Mouse (Mus musculus) thymus, postnatal 14 days (tissue): ENCODE data around the gene Dgki.

ENCODE experiments used
- DNase-seq: peaks from one replicate; pipeline ENCODE4 v3.0.0; 2021

The Dgki gene

DNA sequence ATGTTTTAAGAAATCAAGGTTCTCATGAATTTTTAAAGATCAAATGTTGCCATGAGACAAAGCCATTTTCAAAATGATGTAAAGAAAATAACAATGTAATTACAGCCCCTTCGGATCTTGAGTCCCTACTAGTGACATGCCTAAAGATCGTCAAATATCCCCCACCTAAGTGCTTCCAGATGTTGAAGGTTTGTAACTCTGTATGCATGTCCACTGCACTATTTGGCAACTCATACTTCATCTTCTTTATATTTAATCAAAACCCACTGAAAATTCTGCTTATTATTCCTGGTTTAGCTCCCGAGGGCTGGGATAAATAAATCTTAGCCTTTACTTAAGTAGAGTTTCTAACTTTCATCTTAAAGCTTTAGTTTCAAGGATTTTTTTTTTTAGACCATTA is 458.3 kb downstream of the Dgki start:
- no peak for DNase-seq

DNA sequence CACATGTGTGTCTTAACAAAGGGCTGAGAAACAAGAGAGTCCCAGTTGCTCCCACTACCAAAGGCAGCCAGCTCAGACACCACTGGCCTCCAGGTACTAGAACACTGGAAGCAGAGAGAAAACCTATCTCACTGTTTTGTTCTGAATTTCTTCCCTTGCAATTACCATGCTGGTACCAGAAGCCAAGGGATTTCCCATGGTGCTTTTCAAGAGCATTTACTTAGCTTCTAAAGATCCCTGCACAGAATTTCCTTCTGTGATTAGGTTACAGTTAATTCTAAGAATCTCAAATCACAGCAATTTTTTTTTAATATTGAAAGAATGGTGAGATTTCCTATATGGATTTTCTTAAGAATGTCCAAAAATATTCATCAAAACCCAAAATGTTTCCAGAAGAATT is 458.8 kb downstream of the Dgki start:
- DNase-seq = no peak

DNA sequence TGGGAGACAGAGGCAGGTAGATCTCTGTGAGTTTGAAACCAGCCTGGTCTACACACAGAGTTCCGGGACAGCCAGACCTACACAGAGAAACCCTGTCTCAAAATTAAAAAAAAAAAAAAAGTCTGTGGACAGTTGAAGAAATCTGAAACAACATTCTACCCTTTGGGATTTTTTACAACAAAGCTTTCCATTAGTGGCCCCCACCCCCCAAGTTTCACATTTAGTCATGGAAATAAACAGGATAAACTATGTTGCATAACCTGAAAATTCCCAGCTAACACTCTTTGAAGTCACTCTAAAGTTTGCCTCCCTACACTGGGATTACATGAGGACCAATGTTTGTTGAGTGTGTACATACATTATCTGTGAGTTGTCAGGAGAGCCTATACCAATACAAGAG is 461.2 kb downstream of the Dgki start:
- no peak for DNase-seq

DNA sequence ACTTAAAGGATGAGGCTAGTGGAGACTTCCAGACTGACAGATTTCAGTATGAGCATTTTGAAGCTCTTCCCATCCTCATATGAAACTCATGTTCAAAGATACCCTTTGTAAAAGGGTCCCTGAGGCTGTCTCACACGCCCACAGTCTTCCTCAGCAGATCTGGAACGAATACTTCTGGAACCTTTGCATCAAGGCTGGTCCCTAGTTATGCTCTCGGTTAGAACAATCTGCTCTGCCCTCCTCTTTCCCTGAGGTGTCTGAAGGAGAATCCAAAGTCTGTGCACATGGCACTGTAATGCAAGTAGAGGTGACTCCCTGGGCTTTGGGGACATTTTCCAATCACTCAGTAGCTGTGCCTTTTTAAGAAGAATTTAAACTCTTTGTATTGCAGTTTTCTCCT is 464.6 kb downstream of the Dgki start:
- no peak for DNase-seq

DNA sequence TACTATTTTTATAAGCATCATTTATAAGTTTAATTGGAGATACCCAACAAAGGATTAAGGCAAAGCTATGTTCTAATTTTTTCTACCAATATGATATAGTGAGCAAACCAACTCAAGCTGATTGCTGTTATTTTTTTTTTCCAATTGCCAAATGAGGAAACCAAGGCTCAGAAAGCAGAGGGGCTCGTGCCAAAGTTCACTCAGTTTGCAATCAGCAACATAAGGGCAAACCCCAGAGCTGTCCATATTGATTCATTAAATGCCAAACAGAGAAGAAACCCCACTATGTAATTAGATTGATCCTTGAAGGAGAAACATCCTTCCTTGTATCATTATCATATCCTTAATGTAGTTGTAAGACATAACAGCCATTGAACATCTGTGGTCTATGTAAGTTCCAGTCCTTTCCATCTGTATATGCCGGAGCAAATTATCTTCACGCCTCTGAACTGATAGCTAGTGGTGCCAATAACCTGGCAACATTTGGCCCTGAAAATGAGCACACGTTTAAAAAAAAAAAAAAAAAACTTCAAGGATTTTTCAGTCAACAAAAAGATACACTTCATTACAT is 465.2 kb downstream of the Dgki start:
- no peak for DNase-seq

DNA sequence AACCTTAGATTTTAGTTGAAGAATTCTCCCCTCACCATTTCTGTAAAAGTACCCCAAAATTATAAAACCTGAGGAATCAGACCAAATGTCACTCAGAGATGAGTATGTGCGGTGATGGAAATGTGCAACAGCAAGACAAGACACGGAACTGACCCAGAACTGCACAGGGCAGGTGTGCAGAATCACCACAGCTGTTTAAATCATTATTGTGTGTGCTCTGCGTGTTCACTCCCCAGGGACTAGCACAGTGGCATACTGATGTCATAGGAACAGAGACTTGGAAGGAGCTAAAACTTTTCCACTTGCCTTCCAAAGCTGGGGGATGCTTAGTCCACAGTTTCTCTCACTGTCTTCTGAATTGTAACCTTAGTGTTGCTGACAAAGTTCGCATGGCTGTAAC is 467.3 kb downstream of the Dgki start:
- DNase-seq = no peak

DNA sequence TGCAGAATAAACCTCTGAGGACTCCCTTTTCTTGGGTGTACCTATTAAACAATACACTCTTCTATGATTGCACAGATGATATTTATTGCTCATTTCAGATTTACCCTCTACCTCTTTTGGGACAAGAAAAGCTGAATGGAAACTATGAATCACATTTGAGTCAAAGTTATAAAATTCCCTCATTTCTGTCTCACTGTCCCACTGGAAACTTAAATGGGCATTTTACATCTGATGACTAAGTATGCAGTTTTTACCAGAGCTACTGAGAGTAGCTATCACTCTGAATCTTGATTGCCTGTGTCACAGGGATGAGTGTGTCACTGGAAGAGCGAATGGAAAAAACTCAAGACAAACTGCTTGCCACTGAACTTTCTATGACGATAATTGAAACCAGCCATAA is 467.8 kb downstream of the Dgki start:
- DNase-seq = no peak

DNA sequence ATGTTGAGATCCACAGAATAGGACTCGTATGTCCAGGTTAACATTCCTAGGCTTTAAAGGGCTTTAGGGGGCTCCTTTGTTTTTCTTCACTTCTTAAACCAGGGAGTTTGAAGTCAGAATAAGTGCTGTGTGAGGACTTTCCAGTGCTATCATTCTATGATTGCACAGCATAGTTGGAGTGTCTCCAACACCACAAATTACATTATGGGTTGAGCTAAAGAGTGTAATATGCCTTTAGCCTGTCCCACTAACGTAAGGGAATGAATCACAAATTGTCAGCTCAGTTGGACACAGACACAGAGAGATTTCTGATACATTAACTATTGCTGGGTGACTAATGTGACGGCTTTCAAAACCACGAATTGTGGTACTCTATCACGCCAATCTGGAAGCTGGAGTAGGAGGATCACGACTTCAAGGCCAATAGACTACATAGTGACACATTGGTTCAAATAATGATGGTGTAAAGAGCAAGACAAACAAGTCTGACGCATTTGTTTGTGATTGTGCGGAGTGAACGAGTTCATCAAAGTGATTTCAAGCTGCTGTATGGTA is 469.5 kb downstream of the Dgki start:
- DNase-seq = no peak

DNA sequence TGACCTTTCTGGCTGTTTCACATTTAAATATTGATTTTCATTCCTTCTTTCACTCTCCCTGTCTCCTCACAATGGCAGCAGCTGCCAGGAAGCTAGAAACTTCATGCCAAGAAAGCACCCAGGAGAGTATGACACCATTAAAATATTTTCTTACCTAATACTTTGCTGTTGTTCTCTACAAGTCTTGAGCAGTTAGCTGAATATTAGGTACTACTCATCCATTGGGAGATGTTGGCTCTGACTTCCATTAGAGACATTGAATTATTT is 480.3 kb downstream of the Dgki start:
- no peak for DNase-seq

DNA sequence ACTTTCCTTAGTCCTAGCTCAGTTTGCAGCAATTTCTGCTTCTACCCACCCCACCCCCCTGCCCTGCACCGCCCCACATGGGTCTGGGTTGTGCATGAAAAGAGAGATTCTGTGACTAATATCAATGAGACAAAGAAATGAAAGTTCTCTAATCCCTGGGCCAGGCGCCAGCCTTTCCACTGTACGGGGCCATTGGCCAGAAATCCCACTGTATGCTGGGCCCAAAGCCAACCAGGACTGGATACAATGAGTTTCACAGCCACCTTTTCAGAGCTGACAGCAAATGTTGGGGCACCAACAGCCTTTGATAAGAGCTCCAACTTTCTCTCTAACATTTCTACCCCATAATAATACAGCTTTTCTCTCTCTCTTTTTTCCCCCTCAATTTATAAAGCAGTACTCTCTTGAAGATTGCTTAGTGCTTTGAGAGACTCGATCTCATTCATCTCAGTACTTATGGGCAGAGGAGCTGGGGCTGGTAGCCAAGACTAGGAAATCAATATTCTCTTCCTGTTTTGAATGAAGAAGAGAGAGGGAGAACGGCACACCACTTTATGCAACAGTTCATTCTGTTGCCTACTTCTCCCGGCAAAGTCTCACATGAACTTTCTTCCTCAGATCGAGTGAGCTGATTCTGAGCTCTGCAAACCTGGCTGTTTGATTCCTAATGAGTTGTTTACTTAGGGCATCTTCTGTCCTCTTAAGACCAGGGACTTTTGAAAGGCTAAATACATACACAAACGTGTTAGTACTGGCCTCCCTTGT is 480.8 kb downstream of the Dgki start:
- no peak for DNase-seq

DNA sequence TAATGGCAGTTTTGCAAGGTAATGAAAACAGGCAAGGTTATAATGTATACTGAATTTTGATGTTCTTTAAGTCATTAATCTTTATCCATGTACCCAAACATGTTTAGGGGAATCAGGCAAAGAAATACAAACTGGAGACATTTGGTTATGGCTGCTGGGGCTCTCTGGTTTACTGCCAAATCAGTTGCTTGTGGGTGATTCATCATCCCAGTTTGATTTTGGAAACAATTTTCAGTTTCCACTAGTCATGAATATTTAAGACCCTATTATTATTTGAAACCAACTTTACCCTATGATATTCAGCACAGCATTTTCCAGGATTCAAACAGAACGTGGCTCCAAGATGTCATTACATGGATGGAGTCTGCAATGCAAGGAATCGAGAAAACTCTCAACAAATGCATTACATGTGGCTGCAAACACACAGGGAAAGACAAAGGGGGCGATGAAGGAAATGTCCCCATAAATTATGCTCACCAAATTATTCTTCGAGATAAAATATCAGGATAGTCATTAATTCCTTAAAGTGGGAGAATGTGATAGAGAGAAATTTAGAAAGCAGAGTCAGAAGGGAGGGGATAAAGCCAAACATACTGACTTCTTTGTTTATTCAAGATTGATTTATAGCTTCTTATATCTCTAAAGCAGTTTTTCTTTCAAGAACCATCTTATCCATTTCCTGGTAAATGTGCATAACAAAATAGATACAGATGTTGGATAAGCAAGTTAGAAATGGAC is 481.5 kb downstream of the Dgki start:
- DNase-seq = no peak

DNA sequence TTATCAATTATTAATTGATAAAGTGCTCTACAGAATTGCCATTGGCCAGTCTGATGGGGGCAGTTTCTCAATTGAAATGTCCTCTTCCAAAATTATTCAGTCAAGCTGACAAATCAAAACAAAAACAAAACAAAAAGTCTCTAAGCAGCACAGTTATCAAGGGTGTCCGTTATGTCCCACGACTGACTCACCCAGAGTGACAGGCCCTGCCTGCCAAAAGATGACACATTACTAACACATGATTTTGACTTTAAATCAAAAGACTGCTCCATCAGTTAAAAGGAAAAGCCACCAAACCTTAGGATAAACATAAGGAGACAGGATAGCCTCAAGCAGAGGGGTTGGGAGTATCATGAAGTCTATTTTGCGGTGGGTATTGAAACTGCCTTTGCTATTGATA is 483.3 kb downstream of the Dgki start:
- no peak for DNase-seq

DNA sequence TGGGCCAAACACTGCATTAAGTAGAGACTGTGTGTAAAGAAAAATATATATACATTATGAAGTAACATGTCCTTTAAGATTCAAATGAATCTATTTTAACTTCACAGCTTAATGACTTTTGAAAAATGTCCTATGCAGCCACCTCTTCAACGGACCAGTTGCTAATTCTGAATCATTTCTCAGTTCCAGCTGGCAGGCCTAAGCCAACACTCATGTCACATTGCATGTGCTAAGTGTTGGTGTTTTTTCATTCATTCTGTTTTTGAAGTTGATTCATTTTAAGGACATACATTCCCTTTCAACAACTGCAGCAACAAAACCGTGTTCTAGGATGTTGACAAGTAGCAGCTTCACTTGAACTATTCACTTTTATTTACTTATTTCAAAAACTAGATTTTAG is 484.0 kb downstream of the Dgki start:
- no peak for DNase-seq

DNA sequence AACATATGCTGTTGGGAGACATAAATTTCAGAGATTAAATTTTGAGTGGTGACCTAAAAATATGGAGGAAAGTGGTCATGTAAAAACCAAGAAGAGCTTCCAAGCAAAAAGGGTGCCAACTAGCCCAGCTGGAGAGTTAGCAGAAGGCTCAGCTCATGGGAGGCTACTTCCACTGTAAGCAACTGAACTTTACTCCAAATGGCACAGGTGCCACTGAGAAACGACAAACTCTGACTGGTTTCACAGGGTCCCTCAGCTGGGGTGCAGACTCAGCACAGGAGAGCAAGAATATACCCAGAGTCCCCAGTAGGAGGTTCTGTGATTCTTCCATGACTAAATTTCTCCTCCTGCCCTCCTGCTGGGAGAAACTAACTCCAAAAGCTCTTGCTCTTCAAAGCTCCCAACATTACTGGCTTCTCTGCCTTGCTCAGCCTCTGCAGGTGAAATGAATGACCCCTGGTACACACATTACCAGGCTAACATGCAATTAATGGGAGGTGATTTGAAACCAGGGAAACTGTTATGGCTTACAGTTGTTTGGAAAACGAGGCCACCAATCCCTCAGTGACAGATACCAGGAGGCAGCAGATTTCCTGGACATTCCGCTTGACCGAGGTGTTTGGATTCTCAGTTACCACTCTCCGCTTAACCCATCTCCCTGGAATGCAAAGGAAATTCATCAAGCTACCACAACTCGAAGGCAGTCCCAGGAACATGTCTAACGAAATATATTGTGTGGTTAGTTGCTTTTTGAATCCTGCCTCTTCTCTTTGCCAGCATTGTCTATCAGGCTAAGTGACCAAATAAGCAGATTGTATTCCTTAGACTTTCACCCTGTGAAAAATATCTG is 487.1 kb downstream of the Dgki start:
- no peak for DNase-seq

DNA sequence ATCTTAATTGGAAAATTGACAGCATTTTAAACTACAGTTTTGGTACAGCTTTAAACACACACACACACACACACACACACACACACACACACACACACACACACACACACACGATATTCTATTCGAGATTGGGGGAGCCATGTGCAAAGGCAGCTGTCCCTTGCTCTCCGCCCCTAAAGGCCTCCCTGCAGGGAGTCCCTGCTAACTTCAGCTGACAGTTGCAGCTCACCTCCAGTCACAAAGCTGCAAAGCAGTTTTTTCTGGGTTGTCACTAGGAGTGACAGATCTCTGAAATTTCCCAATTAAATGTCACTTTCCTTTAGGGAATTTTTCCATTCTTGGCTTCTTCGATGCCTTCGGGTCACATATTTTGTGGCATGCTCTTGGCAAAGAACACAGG is 489.5 kb downstream of the Dgki start:
- DNase-seq = no peak

DNA sequence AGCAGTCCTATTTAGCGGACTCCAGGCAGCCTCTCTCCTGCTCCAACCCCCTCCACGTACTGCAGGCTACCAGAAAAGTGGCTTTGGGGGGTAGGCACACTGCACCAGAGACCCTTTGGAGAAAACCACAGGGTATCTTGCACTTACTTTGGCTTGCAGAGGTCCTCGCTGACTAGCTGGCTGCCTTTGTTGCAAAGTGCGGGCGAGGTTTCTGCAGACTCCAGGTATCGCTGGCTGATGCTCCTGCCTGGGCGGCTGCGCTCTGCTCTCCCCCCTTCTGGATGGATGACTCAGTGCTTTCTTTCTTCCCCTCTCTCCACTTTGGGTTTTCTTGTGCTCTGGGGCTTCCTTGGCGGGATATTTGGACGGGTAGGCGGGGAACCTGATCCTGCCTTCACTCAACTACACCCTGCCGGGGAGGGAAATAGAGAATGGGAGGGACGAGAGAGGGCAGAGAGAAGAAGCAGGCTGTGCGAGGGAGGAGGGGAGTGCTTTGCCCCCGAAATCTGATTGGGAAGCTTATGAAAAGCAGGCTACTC is 490.2 kb downstream of the Dgki start, which contains the start of gene Ptn:
Gene Ptn (minus strand): TSS at position 474 of the 539 bp plus-strand sequence.
- DNase-seq = no peak

DNA sequence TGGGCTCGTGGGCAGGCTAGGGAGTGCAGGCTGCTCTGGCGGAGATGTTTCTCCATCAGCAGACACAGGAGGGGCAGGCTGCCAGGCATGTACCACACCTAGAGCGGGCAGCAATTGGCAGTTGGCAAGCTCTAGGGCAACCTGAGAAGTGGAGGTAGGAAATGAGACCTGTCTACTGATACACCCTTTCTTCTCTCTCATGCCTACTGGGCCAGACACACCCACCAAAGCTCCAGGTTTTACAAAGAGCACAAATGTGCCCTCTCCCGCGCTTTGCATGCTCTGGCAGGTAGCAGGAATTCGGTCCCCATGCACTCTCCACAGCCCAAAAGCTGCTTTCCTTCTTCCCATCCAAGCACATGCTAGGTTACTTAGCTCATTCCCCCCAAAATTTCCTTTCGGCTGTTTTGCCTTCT is 490.7 kb downstream of the Dgki start:
- no peak for DNase-seq

DNA sequence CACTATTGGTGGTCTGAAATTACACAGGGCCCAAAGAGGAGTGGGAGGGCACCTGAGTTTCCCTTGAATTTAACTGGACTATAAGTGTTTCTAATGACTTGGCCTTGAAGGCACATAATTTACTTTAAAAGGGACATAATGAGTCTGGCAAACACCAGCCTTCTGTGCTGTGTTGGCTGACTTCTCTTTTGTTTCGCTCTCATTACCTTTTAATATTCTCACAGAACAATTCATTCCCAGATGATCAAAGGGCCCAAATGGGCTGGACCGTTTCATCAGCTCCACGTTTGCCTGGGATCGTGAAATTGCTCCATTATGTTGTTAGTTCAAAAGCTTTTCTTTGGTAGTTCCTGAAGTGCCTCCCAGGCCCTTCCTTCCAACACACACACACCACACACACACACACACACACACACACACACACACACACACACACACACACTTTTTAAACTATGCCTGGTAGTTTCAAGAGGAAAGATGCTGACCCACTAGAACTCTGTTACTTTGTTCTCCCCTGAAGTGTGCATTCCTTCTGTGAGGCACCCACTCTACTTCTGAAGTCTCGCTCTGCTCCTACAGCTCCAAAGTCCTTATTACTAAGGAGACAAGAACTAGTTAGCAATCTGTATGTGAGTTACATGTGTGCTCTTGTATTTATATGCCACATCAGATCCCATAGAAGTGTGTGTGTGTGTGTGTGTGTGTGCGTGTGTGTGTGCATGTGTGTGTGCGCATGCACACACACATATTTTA is 491.5 kb downstream of the Dgki start:
- DNase-seq = no peak

DNA sequence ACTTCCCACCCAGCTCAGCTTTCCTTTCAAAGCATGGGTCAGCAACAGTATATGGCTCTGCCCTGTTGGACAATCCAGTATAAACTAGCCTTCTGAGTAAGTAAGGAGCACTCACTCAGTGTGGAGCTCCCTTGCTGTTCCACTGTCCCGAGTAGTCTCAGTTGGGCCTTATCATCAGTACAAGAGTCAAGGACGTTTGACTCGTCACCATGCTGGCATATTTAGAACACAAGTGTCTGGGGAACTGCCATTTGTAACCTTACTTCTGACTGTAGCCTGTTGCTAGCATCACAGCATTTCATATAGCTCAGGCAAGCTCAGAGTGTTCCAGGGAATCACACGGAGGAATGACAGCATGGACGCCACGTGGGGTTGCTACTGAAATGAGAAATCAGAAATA is 493.1 kb downstream of the Dgki start:
- no peak for DNase-seq

DNA sequence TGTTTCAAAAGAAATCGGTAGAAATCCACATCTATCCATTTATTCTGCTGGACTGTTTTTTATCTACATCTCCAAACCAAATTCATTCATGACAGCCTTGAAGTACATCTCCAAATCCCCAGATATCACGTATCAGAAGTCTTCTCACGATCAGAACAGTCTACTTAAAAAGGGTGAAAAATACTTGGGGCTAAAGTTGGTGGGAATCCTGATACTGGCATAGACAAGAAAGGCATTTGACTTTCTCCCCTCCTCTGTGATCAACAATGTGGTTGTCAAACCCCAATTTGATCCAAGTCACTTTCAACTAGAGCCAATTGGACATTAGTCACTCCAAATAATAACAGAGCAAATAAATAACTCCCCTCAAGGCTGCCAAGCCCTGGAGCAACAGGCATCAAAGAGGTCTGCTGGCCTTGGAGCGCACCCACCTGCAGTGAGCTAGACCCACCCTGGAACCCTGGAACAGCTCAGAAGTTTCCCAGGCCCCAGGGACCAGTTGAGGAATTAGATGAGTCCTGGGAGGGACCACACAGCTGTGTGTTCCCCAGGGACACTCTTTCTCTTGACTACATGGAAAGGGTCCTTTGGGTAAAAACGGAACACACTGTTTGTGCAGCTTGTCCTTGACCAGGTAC is 499.6 kb downstream of the Dgki start:
- no peak for DNase-seq

DNA sequence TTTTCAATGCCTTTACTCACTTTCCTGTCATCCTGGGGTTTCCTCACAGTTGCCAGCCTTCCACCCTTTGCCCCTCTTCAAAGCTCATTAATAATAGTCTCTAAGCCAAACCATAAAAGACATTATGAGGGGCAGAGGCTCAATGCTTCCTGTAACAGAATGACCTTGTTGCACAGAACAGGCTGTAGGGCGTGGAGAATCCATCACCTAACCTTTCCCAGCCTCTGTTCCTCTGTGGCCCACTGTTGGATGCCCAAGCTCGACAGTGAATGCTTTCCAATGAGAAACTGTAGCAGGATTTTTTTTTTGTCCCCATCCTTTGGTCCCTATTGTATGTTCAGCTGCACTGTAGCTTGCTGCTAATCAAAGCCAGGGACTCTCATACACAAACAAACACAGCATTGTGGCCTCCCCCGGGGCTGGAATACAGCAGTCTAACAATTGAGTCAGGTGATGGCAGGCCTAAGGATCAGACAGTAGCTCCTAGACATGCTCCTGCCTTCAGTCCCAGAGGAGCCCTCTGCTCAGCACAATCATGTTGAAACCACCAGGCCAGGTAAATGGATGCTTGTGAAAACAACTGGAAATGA is 502.8 kb downstream of the Dgki start:
- DNase-seq = no peak
